Mouse (Mus musculus) embryonic facial prominence, embryonic 10.5 days (tissue): ENCODE results near the gene Olfr31. TPM values are rescaled to one million over a fixed set of nuclear protein-coding genes. Genes with fewer than 3 reads are reported as not detected.
A peak's percentile ranks its signal among the peaks of the same experiment; 100 is the strongest.

ENCODE experiments used
- DNase-seq: peaks from one replicate; pipeline ENCODE4 v3.0.0-alpha.2; 2017; ENCODE audit warnings: low spot score
- H3K27ac ChIP-seq: fragments of 300-500 bp; sonication (generic); replicated peaks from 2 replicates; pipeline ENCODE4 v1.5.1; 2016; ENCODE audit warnings: mild to moderate bottlenecking
- H3K27me3 ChIP-seq: fragments of 300-500 bp; sonication (generic); replicated peaks from 2 replicates; pipeline ENCODE4 v1.6.1; 2016; ENCODE audit warnings: low read depth, mild to moderate bottlenecking; ENCODE audit not compliant: poor library complexity, severe bottlenecking
- H3K36me3 ChIP-seq: fragments of 300-500 bp; sonication (generic); replicated peaks from 2 replicates; pipeline ENCODE4 v1.6.1; 2016; ENCODE audit warnings: mild to moderate bottlenecking, moderate library complexity
- H3K4me1 ChIP-seq: fragments of 300-500 bp; sonication (generic); 2 replicates; pipeline ENCODE4 v1.6.1; 2016
- H3K4me3 ChIP-seq: fragments of 300-500 bp; sonication (generic); 2 replicates; pipeline ENCODE4 v1.5.1; 2016; ENCODE audit warnings: mild to moderate bottlenecking, moderate library complexity
- H3K9me3 ChIP-seq: fragments of 300-500 bp; sonication (generic); 2 replicates; pipeline ENCODE4 v1.6.1; 2016; ENCODE audit warnings: mild to moderate bottlenecking
- WGBS: fragments of 180-500 bp; shearing (Covaris S2); methylation state at CpG from one replicate; pipeline ENCODE4 v1.1.7; 2016; 5-methylcytosine and 5-hydroxymethylcytosine counted together
- polyA plus RNA-seq: library from polyadenylated mRNA; unstranded; fragments of >200 nt; fragmentation: Nextera tagmentation; extraction: Ambion mirVana; gene quantifications from 2 replicates; pipeline ENCODE4 v1.2.1, GENCODE M21; 2016

Olfr31 gene
- polyA plus RNA-seq = not detected in 2 replicates

DNA sequence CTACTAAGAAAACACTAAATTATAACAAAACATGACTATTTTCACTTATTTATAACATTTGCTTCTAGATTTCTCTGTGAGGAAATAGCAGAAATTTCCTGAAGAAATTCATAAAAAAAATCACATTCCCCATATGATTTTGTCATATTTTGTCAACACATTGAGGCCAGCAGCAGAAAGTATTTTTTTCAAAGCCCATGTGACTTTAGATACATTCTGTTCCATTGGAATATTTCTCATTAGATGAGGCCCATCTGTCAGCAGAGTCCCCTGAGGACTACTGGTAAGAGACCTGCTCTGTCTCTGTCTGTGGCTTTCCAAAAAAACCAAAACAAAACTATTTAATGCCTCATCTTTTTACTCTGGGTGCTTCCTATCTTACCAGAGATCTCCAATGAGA, at the start of gene Olfr31:
Gene Olfr31 (plus strand): TSS at position 301 of the 400 bp plus-strand sequence.
- H3K4me3 ChIP-seq = no peak within 1 kb of the TSS
- no peaks in the 10 kb centered on the region for H3K4me1 ChIP-seq
- no peaks in the 10 kb centered on the region for H3K27me3 ChIP-seq
- no peak for DNase-seq
- no peak within 1 kb of the TSS for H3K27ac ChIP-seq
- no peaks in the 10 kb centered on the region for H3K36me3 ChIP-seq
- peaks cover 4% of the 10 kb centered on the region; the same call in 1 of the 2 replicates for H3K9me3 ChIP-seq

DNA sequence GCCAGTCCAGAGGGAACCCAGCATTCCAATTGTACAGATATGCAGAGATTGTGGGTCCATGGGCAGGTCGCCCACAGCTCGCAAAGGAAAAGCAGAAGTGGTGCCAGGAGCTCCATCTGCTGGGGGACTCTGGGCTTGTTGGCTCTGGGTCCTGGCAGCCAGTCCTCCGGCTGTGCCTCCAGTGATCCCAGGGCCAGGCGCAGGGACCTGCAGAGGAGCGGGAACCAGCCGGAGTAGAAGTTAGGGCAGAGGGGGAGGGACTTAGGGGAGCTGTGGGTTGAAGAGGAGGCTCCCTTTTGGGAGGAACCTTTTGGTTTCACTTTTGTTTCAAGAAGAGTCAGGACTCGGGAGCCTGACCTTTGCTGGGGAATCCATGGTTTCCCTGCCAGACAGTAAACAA, 28.2 kb upstream of the Olfr31 start:
- Histone ChIP-seq H3K27ac (no peak overlapping the region), H3K27me3 (no peaks in the 10 kb centered on the region), H3K4me1 (no peaks in the 10 kb centered on the region), H3K9me3 (peaks cover 32% of the 10 kb centered on the region), H3K36me3 (no peaks in the 10 kb centered on the region), H3K4me3 (no peak overlapping the region)
- no peak for DNase-seq
- 67% methylated on average over 7 of the region's 7 CpGs for WGBS

DNA sequence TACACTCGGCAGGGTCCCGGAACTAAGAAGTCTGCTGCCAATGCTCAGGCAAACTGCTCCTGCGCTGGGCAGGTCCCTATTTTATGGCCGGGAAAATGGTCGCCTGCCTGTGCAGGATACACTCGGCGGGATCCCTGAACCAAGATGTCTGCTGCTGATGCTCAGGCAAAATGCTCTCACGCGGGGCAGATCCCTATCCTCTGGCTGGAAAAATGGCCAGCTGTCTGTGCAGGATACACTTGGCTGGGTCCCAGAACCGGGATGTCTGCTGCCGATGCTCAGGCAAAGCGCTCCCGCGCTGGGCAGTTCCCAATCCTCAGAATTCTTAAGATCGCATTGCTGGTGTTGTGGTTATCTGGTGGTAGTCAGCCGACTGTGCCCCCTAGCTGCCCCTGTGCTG, 13.7 kb upstream of the Olfr31 start:
- H3K9me3 ChIP-seq = peaks cover 4% of the 10 kb centered on the region; the same call in 1 of the 2 replicates
- 0 out of 2 replicates have a peak overlapping the region, but pooled peaks have one; percentile 11 for H3K4me3 ChIP-seq
- no peak for DNase-seq
- WGBS = 60% methylated on average over 16 of the region's 16 CpGs
- no peaks in the 10 kb centered on the region for H3K36me3 ChIP-seq
- no peaks in the 10 kb centered on the region for H3K27me3 ChIP-seq
- no peaks in the 10 kb centered on the region for H3K4me1 ChIP-seq
- no peak overlapping the region for H3K27ac ChIP-seq

DNA sequence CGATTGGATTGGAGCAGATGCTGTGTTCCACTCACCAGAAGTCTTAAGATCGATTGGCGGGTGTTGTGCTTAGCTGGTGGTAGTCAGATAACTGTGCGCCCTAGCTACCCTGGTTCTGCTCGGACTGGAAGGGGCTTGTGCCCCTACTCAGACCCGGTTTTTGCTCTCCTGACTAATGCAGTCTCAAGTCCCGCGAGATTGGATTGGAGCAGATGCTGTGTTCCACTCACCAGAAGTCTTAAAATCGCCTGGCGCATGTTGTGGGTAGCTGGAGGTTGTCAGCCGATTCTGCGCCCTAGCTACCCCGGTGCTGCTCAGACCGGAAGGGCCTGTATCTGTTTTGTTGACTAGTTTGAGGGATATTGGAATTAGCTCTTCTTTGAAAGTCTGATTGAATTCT, 13.2 kb upstream of the Olfr31 start:
- Histone ChIP-seq H3K9me3 (peaks cover 4% of the 10 kb centered on the region; the same call in 1 of the 2 replicates), H3K36me3 (no peaks in the 10 kb centered on the region), H3K27me3 (no peaks in the 10 kb centered on the region), H3K27ac (no peak overlapping the region), H3K4me3 (no peak overlapping the region), H3K4me1 (no peaks in the 10 kb centered on the region)
- 61% methylated on average over 14 of the region's 14 CpGs for WGBS
- DNase-seq = no peak

DNA sequence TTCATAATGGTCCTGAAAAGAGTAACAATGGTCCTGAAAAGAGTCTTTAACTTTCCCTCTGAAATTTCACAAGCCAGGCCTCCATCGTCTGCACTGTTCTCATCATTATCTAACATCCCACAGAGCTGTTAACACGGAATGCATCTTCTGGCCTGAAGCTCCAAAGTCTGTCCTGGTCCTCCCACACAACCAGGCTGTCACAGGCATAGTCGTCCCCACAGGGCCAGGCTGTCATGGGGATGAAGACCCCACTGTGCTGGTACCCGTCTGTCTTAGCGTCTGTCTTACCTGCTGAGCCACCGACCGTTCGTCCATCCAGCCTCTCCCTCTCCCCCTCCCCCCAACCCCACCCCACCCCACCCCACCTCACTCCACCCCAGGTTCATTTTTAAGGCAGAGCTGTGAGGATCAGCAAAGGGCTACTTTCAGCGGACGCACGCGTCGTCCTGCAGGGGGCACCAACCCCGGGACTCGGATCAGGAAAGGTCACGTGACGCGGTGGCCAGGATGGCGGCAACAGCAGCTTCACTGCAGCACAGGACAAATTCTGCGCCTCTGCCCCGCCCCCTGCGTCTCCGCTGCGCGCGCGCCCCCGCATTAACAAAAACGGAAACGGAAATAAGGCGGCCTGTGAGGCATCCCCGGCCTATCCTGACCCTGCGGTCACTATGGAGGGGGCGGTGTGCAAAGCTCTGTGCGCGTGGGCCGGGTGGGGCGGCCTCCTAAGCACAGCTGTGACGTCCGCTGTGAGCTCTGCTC, 22.7 kb downstream of the Olfr31 start:
- DNase-seq = peak; percentile 94
- H3K9me3 ChIP-seq = peaks cover 51% of the 10 kb centered on the region
- 6% methylated on average over 40 of the region's 40 CpGs for WGBS
- peaks cover 5% of the 10 kb centered on the region; the same call in 1 of the 2 replicates for H3K4me1 ChIP-seq
- peak overlapping the region; percentile 74 for H3K4me3 ChIP-seq
- peak overlapping the region; percentile 86 for H3K27ac ChIP-seq
- H3K27me3 ChIP-seq = no peaks in the 10 kb centered on the region
- H3K36me3 ChIP-seq = peaks cover 29% of the 10 kb centered on the region

DNA sequence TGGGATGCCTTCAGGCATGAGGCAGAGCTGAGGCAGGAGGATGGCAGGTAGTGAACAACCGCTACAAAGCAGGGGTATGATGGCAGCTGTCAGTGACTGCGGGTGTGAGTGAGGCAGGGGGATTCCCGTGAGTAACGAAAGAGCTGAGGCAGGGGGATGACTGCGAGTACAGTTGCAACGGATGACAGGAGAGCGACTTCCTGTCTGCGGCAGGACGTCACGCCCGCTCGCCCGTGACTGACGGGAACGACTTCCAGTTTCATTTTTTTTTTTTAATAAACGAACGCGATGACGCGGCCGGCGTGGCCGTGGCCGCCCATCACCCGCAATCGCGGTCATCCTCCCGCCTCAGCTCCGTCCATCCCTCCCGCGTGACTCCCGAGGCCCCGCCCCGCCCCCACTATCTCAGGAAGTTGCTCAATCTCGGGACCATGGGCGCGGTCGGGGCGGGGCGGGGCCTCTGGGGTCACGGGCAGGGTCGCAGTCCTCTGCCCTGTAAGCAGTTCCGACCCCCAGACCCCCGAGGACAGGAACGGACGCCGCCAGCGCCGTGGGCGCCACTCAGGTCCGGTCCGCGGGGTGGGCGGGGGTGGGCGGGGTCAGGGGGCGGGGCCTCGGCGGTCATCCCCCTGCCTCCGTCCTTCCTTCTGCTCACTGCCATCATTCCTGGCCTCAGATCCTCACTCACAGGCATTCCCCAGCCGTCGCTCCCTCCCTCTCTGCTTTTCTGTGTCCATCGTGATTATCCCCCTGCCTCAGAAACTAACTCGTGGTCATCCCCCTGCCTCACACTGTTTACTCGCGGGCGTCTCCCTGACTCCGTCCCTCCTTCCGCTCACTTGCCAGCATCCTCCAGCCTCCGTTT, 23.6 kb downstream of the Olfr31 start, which contains the start of gene Il3ra:
Gene Il3ra (plus strand): TSS at position 328 of the 865 bp plus-strand sequence.
- Histone ChIP-seq H3K36me3 (peaks cover 38% of the 10 kb centered on the region), H3K4me1 (peaks cover 5% of the 10 kb centered on the region; the same call in 1 of the 2 replicates), H3K9me3 (peaks cover 60% of the 10 kb centered on the region), H3K27ac (peak within 1 kb of the TSS; percentile 86), H3K4me3 (peak within 1 kb of the TSS; percentile 74), H3K27me3 (no peaks in the 10 kb centered on the region)
- peak; percentile 85 for DNase-seq
- 3% methylated on average over 65 of the region's 69 CpGs for WGBS

DNA sequence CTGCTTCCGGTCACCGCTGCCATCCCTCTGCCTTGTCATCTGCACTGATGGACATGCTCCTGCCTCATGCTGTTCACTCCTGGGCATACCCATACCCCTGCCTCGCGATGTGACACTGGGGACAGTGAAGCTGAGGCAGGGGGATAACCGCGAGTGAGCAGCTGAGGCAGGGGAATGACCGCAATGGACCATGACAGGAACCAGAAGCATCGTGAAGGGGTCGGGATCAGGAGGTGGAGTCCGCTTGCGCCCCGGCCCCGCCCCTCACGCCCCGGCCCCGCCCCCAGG, 24.1 kb downstream of the Olfr31 start:
- peaks cover 66% of the 10 kb centered on the region for H3K9me3 ChIP-seq
- H3K27me3 ChIP-seq = no peaks in the 10 kb centered on the region
- H3K36me3 ChIP-seq = peaks cover 40% of the 10 kb centered on the region
- peaks cover 5% of the 10 kb centered on the region; the same call in 1 of the 2 replicates for H3K4me1 ChIP-seq
- DNase-seq = peak; percentile 38
- peak overlapping the region; percentile 86 for H3K27ac ChIP-seq
- H3K4me3 ChIP-seq = peak overlapping the region; percentile 74
- 26% methylated on average over 16 of the region's 16 CpGs for WGBS

DNA sequence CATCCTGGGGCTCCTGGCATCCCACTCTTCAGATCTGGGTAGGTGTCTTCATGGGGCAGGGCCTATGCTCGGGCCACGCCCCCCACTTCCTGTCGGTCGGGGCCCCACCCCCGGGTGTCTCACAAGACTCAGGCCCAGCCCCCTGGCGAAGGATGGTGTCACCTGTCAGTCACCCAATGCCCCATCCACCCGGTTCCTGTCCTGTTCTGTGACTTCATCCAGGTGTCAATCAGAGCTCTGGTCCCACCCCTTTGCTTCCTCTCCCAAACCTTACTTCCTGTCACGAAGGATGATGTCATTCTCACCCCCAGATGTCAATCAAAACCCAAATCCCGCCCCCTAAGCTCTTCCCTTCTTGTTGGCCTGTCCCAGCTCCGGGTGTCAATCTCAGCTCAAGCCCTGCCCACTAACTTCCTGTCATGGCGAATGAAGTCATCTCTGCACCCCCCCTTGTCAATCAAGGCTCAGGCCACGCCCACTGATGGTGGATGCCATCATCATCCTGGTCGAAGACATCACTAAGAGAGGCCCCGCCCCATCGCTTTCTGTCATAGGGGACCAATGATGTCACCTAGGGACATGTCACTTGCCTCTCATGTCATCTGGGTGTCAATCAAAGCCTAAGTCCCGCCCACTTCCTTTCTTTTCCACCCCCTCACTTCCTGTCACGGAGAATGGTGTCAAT, 24.7 kb downstream of the Olfr31 start:
- WGBS = 81% methylated on average over 17 of the region's 17 CpGs
- Histone ChIP-seq H3K27me3 (no peaks in the 10 kb centered on the region), H3K9me3 (peaks cover 71% of the 10 kb centered on the region), H3K4me3 (peak overlapping the region; percentile 74), H3K4me1 (peaks cover 5% of the 10 kb centered on the region; the same call in 1 of the 2 replicates), H3K36me3 (peaks cover 40% of the 10 kb centered on the region), H3K27ac (no peak overlapping the region)
- DNase-seq = peak; percentile 29

DNA sequence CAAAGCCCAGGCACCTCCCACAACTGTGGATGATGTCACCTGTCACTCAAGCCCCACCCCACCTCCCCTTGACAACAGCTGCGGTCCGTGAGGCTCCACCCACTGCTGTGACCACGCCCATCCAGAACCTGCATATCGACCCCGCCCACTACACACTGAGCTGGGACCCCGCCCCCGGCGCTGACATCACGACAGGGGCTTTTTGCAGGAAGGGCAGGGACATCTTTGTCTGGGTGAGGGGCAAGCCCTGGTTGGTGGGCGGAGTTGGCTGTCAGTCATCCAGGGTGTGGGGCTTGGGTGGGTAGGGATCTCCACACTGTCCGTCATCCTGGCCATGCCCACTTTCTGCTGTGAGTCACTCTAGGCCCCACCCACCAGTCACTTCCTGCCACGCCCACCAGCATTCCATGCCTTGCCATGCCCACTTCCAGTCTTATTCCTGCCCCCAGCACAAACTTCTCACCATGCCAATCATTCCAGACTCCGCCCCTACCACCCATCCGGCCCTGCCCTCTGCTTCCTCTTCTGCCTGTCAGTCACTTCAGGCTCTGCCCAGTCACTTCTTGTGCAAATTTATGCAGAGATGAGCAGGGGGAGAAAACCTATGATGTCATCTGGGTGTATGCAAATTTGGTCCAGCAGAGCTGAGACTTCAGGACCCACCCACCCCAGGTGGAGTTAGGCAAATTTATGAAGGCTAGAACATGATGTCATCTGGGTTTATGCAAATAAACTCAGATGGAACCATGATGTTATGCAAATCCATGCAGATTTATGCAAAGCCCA, 25.4 kb downstream of the Olfr31 start:
- peak; percentile 34 for DNase-seq
- H3K9me3 ChIP-seq = peaks cover 79% of the 10 kb centered on the region
- H3K36me3 ChIP-seq = peaks cover 40% of the 10 kb centered on the region
- H3K27ac ChIP-seq = no peak overlapping the region
- H3K4me1 ChIP-seq = peaks cover 5% of the 10 kb centered on the region; the same call in 1 of the 2 replicates
- 96% methylated on average over 14 of the region's 14 CpGs for WGBS
- H3K4me3 ChIP-seq = no peak overlapping the region
- H3K27me3 ChIP-seq = no peaks in the 10 kb centered on the region

DNA sequence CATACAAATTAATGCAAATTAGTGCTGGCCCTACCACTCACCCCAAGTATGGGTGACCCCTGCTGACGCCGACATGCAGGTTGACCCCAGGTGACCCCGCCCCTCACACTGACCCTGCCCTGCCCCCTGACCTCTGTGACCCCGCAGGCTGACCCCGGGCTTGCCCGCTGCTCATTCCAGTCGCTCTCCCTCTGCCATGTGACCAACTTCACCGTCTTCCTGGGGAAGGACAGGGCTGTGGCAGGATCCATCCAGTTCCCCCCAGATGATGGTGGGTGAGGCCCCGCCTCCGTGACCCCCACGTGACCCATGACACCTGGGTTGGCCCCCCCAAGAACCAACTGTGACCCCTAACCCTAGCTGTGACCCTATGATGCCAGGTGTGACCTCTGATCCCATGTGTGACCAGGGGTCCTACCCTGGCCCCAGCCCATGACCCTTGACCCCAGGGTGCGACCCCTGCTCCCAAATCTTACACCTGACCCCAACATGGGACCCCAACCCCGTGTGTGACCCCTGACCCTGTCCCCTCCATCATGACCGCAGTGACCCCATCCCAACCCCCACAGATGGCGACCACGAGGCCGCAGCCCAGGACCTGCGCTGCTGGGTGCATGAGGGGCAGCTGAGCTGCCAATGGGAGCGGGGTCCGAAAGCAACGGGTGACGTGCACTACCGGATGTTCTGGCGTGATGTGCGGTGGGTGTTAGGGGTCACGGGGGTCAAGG, 26.2 kb downstream of the Olfr31 start:
- DNase-seq = peak; percentile 23
- peaks cover 83% of the 10 kb centered on the region for H3K9me3 ChIP-seq
- H3K4me3 ChIP-seq = no peak overlapping the region
- H3K27ac ChIP-seq = no peak overlapping the region
- peaks cover 5% of the 10 kb centered on the region; the same call in 1 of the 2 replicates for H3K4me1 ChIP-seq
- WGBS = 96% methylated on average over 26 of the region's 26 CpGs
- H3K36me3 ChIP-seq = peaks cover 40% of the 10 kb centered on the region
- no peaks in the 10 kb centered on the region for H3K27me3 ChIP-seq
